Mouse (Mus musculus) liver, postnatal 0 days (tissue): ENCODE data around the gene Cela1.

Experiments
- CTCF ChIP-seq: sonication (generic); IDR thresholded peaks from 2 replicates; pipeline ENCODE4 v1.5.1; 2016; ENCODE audit warnings: antibody characterized with exemption, low read depth
- EP300 ChIP-seq: IDR thresholded peaks from 2 replicates; pipeline ENCODE4 v1.6.1; 2016; ENCODE audit warnings: antibody characterized with exemption, low read depth, mild to moderate bottlenecking

- no peak for TF ChIP-seq CTCF
- TF ChIP-seq EP300: no peak
Measured at GRCm38 (mm10) chr15:100735953-100736300, 48.2 kb upstream of the Cela1 start.
